Mouse (Mus musculus): ENCODE results near the gene Prkab1. TPM values are rescaled to one million over a fixed set of nuclear protein-coding genes. Genes with fewer than 3 reads are reported as not detected.

Prkab1 gene
- polyA plus RNA-seq, 1 experiment from 2014 or later = 49.4 TPM

DNA sequence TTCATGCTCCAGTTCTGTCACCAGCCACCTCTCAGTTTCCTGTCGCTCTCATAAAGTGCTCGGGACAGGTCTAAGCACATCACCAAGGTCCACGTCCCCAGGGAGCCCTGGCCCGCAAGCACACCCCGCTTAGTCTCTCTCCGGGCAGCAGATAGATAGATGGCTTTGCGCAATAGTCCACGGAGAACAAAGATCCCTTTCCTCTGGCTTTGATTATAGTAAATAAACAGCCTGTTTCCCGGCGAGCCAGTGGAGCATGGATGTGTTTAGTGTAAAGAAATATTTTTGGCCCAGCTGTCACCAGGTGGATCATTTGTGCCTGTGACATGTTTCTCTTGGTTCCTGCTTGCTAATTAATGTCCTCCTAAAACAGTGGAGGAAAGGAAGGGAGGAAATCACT, 47.0 kb downstream of the Prkab1 start:
- Histone ChIP-seq H3K9me3 (no peaks in the 10 kb centered on the region), H3K4me3 (no peak overlapping the region), H3K4me1 (replicated peaks) (0 out of 2 replicates have a peak, but pooled peaks cover 14% of the 10 kb centered on the region), H3K4me2 (no peak overlapping the region), H3K36me3 (no peaks in the 10 kb centered on the region; the same call in none of the 2 replicates), H3K27ac (replicated peaks) (0 out of 2 replicates have a peak overlapping the region, but pooled peaks have one; percentile 9), H3K27me3 (no peaks in the 10 kb centered on the region), H3K9ac (no peak overlapping the region)
- WGBS = 74% methylated on average over 10 of the region's 10 CpGs
- no peak for ATAC-seq (ENCODE audit: low read depth)

DNA sequence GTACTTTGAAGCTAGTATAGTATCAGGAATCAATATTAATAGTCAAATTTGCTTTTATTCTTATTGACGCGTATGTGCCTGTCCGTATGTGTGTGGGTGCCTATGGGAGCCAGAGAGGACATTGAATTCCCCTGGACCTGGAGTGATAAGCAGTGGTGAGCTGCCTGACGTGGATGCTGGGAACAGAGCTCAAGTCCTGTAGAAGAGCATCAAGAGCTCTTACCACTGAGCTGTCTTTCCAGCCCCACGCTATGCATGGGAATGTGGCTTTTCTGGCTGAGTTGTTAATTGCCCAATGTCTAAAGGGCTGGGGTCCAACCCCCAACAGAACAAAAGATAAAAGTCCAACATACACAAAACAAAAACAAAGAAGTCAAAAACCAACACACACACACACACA, 47.9 kb downstream of the Prkab1 start:
- Histone ChIP-seq H3K9ac (no peak overlapping the region), H3K4me3 (no peak overlapping the region), H3K4me1 (replicated peaks) (0 out of 2 replicates have a peak, but pooled peaks cover 14% of the 10 kb centered on the region), H3K9me3 (no peaks in the 10 kb centered on the region), H3K4me2 (no peak overlapping the region), H3K27me3 (no peaks in the 10 kb centered on the region), H3K27ac (replicated peaks) (no peak overlapping the region), H3K36me3 (no peaks in the 10 kb centered on the region; the same call in none of the 2 replicates)
- ATAC-seq (ENCODE audit: low read depth) = no peak
- 90% methylated on average over 5 of the region's 5 CpGs for WGBS

DNA sequence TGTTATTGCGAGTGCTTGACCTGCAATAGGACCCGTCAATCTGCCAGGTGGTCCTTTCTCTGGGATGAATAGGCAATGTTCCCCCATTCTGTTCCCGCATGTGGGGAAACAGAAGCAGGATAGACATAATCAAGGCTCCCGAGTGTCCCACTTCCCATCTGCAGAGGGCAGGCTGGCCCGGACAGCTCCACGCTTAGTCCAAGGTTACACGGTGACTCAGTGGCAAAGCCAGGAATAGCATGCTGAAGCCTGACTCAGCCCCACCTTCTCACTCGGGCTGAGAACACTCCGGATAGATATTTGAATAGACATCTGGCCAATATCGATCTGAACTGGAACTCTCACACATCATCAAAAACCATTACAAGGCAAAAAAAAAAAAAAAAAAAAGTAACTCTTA, 48.6 kb downstream of the Prkab1 start:
- no peaks in the 10 kb centered on the region; the same call in 1 of the 2 replicates for H3K36me3 ChIP-seq
- 92% methylated on average over 10 of the region's 10 CpGs for WGBS
- no peak overlapping the region for H3K9ac ChIP-seq
- no peak overlapping the region for H3K27ac ChIP-seq (replicated peaks)
- H3K27me3 ChIP-seq = no peaks in the 10 kb centered on the region
- no peak for ATAC-seq (ENCODE audit: low read depth)
- 0 out of 2 replicates have a peak, but pooled peaks cover 14% of the 10 kb centered on the region for H3K4me1 ChIP-seq (replicated peaks)
- H3K4me2 ChIP-seq = no peak overlapping the region
- H3K9me3 ChIP-seq = no peaks in the 10 kb centered on the region
- H3K4me3 ChIP-seq = no peak overlapping the region

DNA sequence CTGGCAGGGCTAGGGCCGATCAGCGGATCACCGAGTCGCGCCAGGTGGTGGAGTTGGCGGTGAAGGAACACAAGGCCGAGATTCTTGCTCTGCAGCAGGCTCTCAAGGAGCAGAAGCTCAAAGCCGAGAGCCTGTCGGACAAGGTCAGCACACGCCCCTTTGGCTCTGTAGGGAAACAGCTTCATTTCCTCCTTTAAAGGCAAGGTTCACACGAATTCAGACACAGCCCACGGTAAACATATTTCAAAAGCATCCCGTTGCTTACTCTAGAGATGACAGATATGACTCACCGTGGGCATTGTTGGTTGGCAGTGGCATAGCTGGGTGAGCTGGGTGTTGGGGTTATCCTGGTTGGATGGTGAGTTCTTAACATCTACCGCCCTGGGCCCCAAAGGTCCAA, 53.1 kb downstream of the Prkab1 start:
- H3K27ac ChIP-seq (replicated peaks) = no peak overlapping the region
- no peak for ATAC-seq (ENCODE audit: low read depth)

More for the DNA sequence above, 53.1 kb downstream of the Prkab1 start:
- Histone ChIP-seq H3K9me3 (no peaks in the 10 kb centered on the region), H3K36me3 (no peaks in the 10 kb centered on the region; the same call in 1 of the 2 replicates), H3K9ac (no peak overlapping the region), H3K27me3 (no peaks in the 10 kb centered on the region), H3K4me3 (no peak overlapping the region), H3K4me2 (no peak overlapping the region), H3K4me1 (replicated peaks) (no peaks in the 10 kb centered on the region)
- WGBS = 89% methylated on average over 15 of the region's 15 CpGs

Other genes starting within 250 kb of the Prkab1 start
- gene Cit, start 179.2 kb downstream of the Prkab1 start, polyA plus RNA-seq (2015; fragmentation: Nextera tagmentation; extraction: Ambion mirVana) = 16.6 and 18.6 TPM in 2 replicates
- gene Tmem233, start 58.7 kb upstream of the Prkab1 start, polyA plus RNA-seq (2015; fragmentation: Nextera tagmentation; extraction: Ambion mirVana) = not detected in 2 replicates

Measured in neural tube, embryonic 13.5 days (tissue).